Mouse (Mus musculus) embryo, embryonic 9.5 days (tissue): ENCODE results near the gene Slc17a6.

ENCODE experiments used
- DNase-seq: peaks from one replicate; pipeline ENCODE4 v3.0.0-alpha.2; 2017; ENCODE audit errors: extremely low spot score

Slc17a6 gene

GRCm38 (mm10) chr7:51621694-51622145 is at the start of gene Slc17a6:
Slc17a6 (plus strand) TSS chr7:51622006.
- DNase-seq = peak; percentile 78

- no peak for DNase-seq
These were observed 21.8 kb upstream of the Slc17a6 start for GRCm38 (mm10) chr7:51600021-51600420.

- no peak for DNase-seq
These were observed 18.1 kb upstream of the Slc17a6 start for GRCm38 (mm10) chr7:51603741-51604140.

- no peak for DNase-seq
These were observed 7.4 kb upstream of the Slc17a6 start for GRCm38 (mm10) chr7:51614404-51614803.

- no peak for DNase-seq
These were observed 3.9 kb upstream of the Slc17a6 start for GRCm38 (mm10) chr7:51617941-51618340.

GRCm38 (mm10) chr7:51618412-51618811 is 3.4 kb upstream of the Slc17a6 start:
- DNase-seq = no peak

GRCm38 (mm10) chr7:51619977-51620376 is 1.8 kb upstream of the Slc17a6 start:
- DNase-seq = no peak

GRCm38 (mm10) chr7:51622196-51622595 is 390 bp downstream of the Slc17a6 start:
- DNase-seq = no peak

- DNase-seq = no peak
These were observed 860 bp downstream of the Slc17a6 start for GRCm38 (mm10) chr7:51622666-51623065.

GRCm38 (mm10) chr7:51624336-51624897 is 2.6 kb downstream of the Slc17a6 start:
- no peak for DNase-seq

GRCm38 (mm10) chr7:51625161-51625560 is 3.4 kb downstream of the Slc17a6 start:
- no peak for DNase-seq

- no peak for DNase-seq
These were observed 3.9 kb downstream of the Slc17a6 start for GRCm38 (mm10) chr7:51625591-51626255.

GRCm38 (mm10) chr7:51626451-51627000 is 4.7 kb downstream of the Slc17a6 start:
- DNase-seq = no peak

GRCm38 (mm10) chr7:51627001-51627631 is 5.3 kb downstream of the Slc17a6 start:
- DNase-seq = peak; percentile 57

GRCm38 (mm10) chr7:51627666-51628065 is 5.9 kb downstream of the Slc17a6 start:
- no peak for DNase-seq

GRCm38 (mm10) chr7:51628349-51628748 is 6.5 kb downstream of the Slc17a6 start:
- no peak for DNase-seq

- peak; percentile 6 for DNase-seq
These were observed 7.4 kb downstream of the Slc17a6 start for GRCm38 (mm10) chr7:51629206-51629605.

GRCm38 (mm10) chr7:51631171-51631570 is 9.4 kb downstream of the Slc17a6 start:
- no peak for DNase-seq

GRCm38 (mm10) chr7:51632543-51633229 is 10.9 kb downstream of the Slc17a6 start:
- no peak for DNase-seq

- no peak for DNase-seq
These were observed 11.5 kb downstream of the Slc17a6 start for GRCm38 (mm10) chr7:51633230-51633844.

- no peak for DNase-seq
These were observed 35.3 kb downstream of the Slc17a6 start for GRCm38 (mm10) chr7:51657152-51657551.

- DNase-seq = no peak
These were observed 40.6 kb downstream of the Slc17a6 start for GRCm38 (mm10) chr7:51662441-51662840.
